Mouse (Mus musculus): ENCODE results near the gene Olfr692.
A peak's percentile ranks its signal among the peaks of the same experiment; 100 is the strongest.

The Olfr692 gene

GRCm38 (mm10) chr7:105406322-105406721 is 38.3 kb downstream of the Olfr692 start:
- DNase-seq = no peak

DNA sequence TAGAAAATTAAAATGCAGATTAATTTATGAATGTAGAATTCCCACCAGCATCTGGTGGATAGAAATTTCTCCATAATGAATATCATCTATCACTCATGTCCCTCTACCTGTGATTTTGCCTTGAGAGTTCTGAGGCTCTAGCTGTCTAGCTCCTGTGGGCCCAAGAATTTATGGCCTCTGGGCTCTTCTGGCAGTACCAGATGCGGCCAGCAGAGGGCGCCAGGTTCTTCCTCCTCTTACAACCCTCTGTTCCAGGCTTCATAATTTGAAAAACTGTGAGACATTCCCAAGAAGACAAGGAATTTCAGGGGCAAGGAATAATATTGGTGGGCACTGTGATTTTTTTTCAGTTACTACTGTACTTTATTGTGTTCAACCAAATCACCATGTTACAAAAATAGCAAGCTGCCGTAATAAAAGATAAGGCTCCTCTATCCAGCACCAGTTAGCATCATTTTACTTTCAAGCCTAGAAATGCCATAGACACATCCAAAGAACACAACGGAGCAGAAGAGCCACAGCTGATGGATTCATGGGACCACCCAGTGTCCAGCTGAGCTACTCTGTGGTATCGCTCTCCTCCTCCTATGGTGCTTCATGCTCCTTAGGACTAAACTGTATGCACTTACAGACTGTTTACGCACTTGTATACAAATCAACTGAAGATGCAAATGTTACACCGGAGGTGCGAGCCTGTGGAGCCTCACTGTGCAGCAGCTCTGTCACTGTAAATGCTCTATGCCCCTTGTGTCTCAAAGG is 44.0 kb downstream of the Olfr692 start:
- DNase-seq = peak; percentile 57

DNA sequence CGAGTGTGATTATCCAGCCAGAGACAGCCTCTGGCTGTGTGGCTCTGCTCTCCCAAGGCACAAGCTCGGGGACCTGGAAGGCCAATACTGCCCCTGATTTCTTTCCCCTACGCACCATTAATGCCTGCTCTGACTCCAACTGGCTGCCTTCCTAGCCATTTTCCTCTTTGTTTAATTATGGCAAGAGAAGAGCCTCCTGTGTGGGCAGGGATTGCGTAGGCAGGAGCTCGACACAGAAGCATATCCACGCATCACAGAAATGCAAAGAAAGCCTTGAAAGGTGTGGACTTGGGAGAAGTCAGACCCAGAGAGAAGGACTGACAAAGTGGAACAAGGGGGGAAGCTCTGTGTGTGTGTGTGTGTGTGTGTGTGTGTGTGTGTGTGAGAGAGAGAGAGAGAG is 46.4 kb downstream of the Olfr692 start:
- DNase-seq = no peak

DNA sequence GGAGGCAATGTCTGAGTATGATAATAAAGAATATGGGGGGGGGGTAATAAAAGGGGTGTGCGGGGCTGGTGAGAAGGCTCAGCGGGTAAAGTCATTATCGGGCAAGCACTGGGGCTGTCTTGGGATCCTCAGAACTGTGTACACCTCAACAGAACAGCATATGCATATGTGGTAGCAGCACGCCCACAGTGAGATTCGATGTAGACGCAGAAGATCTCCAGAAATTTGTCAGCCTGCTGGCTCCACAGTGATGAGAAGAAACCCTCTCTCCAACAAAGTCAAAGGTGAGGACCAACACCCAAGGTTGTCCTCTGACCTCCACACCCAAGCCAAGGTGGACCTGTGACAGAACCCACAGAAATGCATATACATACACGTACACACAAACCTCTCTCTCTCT is 48.5 kb downstream of the Olfr692 start:
- no peak for DNase-seq

DNA sequence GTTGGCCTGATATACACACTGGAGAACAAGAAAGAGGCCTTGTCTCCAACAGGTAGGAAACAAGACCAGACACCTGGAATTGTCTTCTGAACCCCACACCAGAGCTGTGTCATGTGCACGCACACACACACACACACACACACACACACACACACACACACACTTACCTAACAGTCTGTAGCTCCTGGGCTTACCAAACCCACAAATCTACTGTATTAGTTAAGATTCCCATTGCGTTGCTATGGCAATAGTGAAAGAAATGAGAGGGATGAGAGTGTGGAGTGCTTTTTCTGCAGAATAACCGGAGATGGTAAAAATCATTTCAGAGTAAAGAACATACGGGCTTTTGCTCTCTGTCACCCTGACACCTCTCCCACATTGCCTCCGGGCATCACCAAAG is 50.1 kb downstream of the Olfr692 start:
- DNase-seq = no peak

Data from thymus, postnatal 25 days (tissue).